Mouse (Mus musculus) splenic B cell, adult 2 months (primary cell): ENCODE data around the gene Olfr107.

Source experiments
- DNase-seq: peaks from one replicate; pipeline ENCODE4 v3.0.0-alpha.2; 2011; ENCODE audit warnings: low read depth, low spot score
- H3K27me3 ChIP-seq: 2 replicates; pipeline ENCODE4 v1.6.1; 2012; ENCODE audit warnings: mild to moderate bottlenecking, low read length, moderate library complexity, mixed read lengths; ENCODE audit not compliant: control insufficient read depth, poor library complexity, insufficient read depth, severe bottlenecking
- H3K36me3 ChIP-seq: 2 replicates; pipeline ENCODE4 v1.6.1; 2012; ENCODE audit warnings: mild to moderate bottlenecking, low read length, moderate library complexity, mixed read lengths; ENCODE audit not compliant: control insufficient read depth, poor library complexity, insufficient read depth, severe bottlenecking

Gene Olfr107

DNA sequence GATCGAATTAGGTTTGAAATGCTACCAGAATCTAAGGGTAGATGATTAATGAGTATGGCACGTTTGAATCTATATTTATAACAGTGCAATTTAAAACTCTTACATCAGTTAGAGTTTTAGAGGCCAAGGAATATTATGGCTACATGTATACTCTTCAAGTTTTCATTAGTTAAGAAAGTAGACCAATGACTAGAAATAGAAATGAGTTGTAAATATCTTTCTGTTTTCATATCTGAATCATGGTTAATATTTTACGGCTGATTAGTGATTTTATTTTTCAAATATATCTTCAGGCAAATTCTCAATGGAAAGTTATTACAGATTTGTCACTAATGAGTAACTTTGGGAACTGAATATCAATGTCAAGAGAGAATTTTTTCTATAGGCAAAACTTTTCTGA lies at the start of gene Olfr107:
Olfr107 (plus strand) TSS at position 301 of the 400 bp plus-strand sequence.
- Histone ChIP-seq H3K27me3 (no peaks in the 10 kb centered on the region), H3K36me3 (no peaks in the 10 kb centered on the region)
- no peak for DNase-seq

DNA sequence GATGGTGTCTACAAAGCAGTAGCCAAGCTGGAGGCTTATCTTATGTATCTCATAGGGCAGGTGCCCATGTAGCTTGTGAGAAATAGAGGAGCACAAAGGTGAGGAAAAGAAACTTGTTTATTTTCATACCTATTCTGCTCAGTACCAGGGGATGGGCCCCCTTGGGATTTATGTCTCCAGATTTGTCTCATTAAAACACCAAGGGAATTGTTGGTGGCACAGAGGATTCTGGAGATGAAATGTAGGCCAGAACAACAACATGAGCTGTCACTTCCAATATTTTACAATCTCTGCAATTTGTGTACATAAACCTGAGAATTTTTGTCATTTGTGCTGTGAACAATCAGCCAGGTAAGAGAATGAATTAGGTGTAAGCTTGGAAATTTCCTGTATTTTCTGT lies 39.7 kb upstream of the Olfr107 start, which contains the start of gene Olfr104-ps:
Olfr104-ps (plus strand) TSS at position 301 of the 400 bp plus-strand sequence.
- no peaks in the 10 kb centered on the region for H3K27me3 ChIP-seq
- DNase-seq: no peak
- no peaks in the 10 kb centered on the region for H3K36me3 ChIP-seq

DNA sequence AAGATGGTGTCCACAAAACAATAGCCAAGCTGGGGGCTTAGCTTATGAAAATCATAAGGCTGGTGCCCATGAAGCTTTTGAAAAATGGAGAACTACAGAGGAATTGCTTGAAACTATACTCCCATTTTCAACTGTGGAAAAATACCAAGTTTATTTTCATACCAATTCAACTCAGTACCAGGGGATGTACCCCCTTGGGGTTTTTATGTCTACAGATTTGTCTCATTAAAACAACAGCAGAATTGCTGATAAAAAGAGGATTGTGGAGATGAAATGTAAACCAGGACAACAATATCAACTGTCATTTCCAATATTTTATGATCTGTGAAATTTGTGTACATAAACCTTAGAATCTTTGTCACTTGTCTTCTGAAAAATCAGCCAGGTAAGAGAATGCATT lies 20.3 kb upstream of the Olfr107 start, which contains the start of gene Olfr105-ps:
Olfr105-ps (plus strand) TSS at position 301 of the 400 bp plus-strand sequence.
- Histone ChIP-seq H3K27me3 (no peaks in the 10 kb centered on the region), H3K36me3 (no peaks in the 10 kb centered on the region)
- no peak for DNase-seq

DNA sequence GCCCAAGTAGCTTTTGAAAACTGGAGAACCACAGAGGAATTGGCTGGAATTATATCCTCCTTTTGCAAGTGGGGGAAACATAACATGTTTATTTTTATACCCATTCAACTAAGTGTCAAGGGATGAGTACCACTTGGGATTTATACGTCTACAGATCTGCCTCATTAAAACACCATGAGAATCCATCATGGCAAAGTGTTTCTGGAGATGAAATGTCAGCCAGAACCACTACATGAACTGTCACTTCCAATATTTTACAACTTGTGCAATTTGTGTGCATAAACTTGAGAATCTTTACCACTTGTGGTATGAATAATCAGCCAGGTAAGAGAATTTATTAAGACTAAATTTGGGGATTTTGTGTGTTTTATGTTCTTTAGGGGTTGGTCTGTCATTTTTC lies 8.9 kb upstream of the Olfr107 start, which contains the start of gene Olfr106-ps:
Olfr106-ps (plus strand) TSS at position 301 of the 400 bp plus-strand sequence.
- Histone ChIP-seq H3K36me3 (no peaks in the 10 kb centered on the region), H3K27me3 (no peaks in the 10 kb centered on the region)
- no peak for DNase-seq

DNA sequence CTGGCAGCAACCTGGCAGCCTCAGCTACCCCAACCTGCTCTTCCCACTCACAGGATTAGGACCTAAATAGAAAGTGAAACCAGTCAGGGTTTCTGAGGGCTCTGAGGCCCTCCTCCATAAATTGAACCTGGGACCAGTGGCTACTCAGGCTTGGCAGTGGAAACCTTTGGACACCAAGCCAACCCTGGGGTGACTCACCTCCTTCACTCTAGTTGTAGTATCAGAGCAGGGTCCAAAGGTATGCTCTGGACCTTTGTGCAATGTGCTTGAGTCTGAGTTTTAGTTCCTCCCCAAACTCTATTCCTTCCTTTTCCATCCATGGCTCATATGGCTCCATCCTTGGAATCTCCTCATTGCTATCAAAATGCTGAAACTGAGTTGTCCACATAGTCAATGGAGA lies 14.4 kb downstream of the Olfr107 start:
- no peaks in the 10 kb centered on the region for H3K27me3 ChIP-seq
- no peak for DNase-seq
- H3K36me3 ChIP-seq: no peaks in the 10 kb centered on the region

DNA sequence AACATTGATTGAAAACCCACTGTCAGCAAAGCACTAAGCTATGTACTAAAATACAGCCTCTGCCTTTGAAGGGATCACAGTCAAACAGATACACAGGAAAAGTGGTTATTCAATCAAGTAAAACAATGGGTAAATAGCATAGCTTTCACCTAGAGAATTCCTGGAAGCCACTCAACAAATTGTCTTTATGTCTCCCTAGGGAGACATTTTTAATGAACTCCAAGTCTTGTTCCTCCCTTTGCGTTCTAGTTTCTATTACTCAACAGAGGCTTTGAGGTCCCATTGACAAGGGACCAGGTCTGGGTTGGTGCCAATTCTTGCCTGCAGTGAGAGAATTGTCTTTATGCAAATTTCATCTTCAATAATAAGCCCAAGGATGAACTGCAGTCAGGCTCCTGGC lies 46.2 kb downstream of the Olfr107 start, which contains the start of gene Olfr108:
Olfr108 (plus strand) TSS at position 301 of the 400 bp plus-strand sequence.
- no peaks in the 10 kb centered on the region for H3K36me3 ChIP-seq
- no peaks in the 10 kb centered on the region for H3K27me3 ChIP-seq
- DNase-seq: no peak
